Mouse (Mus musculus): ENCODE data around the gene Mknk2. TPM values are rescaled to one million over a fixed set of nuclear protein-coding genes. Genes with fewer than 3 reads are reported as not detected.

The Mknk2 gene
- polyA plus RNA-seq, 1 experiment from 2014 or later: 68.8 TPM

DNA sequence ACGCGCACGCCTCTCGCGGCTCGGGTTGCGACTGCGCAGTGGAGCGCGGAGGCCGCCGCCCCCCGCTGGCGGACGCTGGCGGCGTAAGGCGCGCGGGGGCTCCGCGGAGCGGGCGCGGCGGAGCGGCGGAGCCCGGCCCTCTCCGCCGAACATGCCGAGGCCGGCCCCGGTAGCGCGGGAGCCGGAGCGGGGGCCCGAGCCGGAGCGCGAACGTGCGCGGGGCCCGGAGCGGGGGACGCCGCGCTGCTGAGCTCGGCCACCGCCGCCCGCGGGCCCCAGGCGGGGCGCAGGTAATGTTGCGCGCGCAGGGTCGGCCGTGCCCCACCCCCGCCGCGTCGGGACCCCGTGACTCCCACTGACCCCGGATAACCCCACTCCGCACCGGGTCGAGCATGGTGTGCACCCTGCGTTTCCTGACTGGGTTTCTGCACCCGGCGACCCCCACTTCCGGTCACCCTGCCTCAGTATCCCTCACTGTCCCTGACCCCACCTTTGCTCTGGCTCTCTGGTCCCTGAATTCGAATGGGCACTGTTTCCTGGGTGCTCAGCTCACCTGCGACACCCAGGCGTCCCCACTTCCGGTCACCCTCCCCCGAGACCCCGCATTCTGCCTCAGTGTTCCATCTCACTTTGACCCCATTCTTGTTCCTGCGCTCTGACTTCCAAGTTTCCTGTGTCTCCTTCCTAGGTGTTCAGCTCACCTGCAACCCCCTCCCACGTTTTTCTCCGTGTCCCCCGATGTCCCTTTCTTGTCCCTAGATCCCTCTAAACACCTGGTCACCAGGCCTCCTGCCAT, 55.1 kb downstream of the Mknk2 start, which contains the start of gene Csnk1g2:
Csnk1g2 (plus strand) TSS at position 178 of the 796 bp plus-strand sequence.
- under 1% methylated on average over 70 of the region's 85 CpGs for WGBS
- Histone ChIP-seq H3K4me2 (replicated peaks) (peak within 1 kb of the TSS; percentile 90), H3K27ac (peak within 1 kb of the TSS; percentile 96), H3K36me3 (no peaks in the 10 kb centered on the region), H3K4me1 (replicated peaks) (peaks cover 43% of the 10 kb centered on the region), H3K9me3 (no peaks in the 10 kb centered on the region), H3K4me3 (replicated peaks) (peak within 1 kb of the TSS; percentile 88), H3K9ac (peak within 1 kb of the TSS; percentile 82), H3K27me3 (replicated peaks) (no peaks in the 10 kb centered on the region)
- peak; percentile 84 for ATAC-seq

DNA sequence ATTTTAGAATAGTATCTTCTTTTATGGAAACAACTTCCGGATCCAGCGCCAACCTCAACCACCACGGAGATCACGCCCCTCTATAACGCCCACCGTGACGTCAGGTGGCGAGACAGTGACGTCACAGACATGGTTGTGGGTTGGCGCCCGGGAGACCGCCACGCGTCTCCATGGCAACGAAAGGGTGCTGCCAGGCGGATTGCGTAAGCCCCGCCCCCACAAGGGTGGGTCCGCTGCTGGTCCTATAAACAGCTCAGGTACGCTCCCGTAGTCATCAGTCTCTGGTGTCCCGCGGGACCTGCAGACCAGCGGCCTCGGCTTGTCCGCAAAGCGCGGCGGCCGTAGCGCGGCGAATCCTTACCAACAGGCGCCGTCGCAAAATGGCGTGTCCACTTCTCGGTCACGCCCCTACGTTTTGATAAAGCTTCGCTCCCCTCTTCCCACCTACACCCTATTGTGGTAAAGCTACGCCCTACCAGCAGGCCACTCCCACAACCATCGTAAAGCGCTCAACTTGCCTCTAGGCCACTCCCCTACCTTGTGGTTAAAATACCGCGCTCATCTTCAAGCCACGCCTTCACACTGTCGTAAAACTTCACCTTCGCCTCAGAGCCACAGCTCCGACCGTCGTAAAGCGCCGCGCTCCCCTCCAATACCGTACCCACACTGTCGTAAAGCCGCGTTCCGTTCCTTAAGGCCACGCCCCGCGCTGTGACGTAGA, 55.8 kb downstream of the Mknk2 start:
- under 1% methylated on average over 64 of the region's 64 CpGs for WGBS
- Histone ChIP-seq H3K36me3 (no peaks in the 10 kb centered on the region), H3K27ac (peak overlapping the region; percentile 96), H3K4me1 (replicated peaks) (peaks cover 36% of the 10 kb centered on the region), H3K4me3 (replicated peaks) (peak overlapping the region; percentile 88), H3K9me3 (no peaks in the 10 kb centered on the region), H3K9ac (peak overlapping the region; percentile 82), H3K4me2 (replicated peaks) (peak overlapping the region; percentile 77), H3K27me3 (replicated peaks) (no peaks in the 10 kb centered on the region)
- peak; percentile 97 for ATAC-seq

DNA sequence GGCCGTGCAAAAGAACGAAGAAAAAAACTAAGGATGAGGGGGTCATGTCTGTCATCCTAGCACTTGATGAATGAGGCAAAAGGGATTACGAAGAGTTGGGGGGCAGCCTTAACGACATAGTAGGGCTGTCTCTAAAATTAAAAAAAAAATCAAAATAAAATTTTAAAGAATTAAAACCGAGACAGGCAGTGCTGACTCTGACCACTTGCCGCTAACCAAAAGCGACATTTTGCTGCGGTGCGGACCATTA, 56.3 kb downstream of the Mknk2 start:
- H3K4me3 ChIP-seq (replicated peaks): peak overlapping the region; percentile 88
- H3K27ac ChIP-seq: peak overlapping the region; percentile 96
- H3K9ac ChIP-seq: peak overlapping the region; percentile 51
- H3K4me1 ChIP-seq (replicated peaks): peaks cover 35% of the 10 kb centered on the region
- no peaks in the 10 kb centered on the region for H3K36me3 ChIP-seq
- H3K9me3 ChIP-seq: no peaks in the 10 kb centered on the region
- no peaks in the 10 kb centered on the region for H3K27me3 ChIP-seq (replicated peaks)
- 1% methylated on average over 9 of the region's 9 CpGs for WGBS
- no peak for ATAC-seq
- H3K4me2 ChIP-seq (replicated peaks): peak overlapping the region; percentile 77

DNA sequence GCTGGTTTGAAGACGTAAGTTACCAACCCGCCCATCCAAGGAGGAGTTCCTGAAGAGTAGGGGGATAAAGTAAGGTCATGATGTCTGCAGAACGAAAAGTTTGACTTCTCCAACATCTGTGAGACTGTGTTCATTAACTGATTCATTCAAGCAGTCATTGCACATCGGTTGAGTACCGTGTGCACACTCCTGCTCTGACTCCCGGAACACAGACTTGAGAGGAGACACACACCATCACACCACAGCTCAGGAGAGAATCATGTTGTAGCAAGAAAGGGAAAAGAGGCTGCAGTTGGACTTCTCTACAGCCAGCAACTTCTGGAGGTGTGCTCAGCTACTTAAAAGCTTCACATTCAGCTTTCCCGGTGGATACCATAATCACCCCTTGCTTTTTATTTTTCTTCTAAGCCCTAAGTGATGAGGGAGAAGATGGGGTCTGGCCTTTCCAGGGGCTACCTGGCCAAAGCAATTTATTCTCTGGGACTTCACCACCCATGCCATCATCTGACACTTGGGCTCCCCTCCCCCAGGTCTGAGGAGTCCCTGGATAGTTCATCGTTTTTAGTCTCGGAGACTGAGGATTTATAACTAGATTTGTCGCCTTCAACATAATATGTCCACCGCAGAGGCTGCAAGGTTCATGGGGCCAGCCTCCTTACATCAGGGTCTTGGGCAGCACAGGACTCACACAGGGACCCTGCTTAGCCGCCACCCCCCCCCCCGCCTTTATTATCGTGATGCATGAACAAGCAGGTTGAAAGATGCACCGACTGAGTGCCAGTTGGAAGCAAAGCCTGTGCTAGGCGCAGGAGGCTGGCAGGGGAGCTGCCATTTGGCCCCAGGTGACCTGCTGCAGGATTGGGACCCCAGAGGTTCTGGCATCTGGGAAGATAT, 56.9 kb downstream of the Mknk2 start:
- H3K9ac ChIP-seq: peak overlapping the region; percentile 51
- H3K27ac ChIP-seq: peak overlapping the region; percentile 96
- no peaks in the 10 kb centered on the region for H3K27me3 ChIP-seq (replicated peaks)
- peak overlapping the region; percentile 77 for H3K4me2 ChIP-seq (replicated peaks)
- no peak for ATAC-seq
- no peaks in the 10 kb centered on the region for H3K36me3 ChIP-seq
- 49% methylated on average over 16 of the region's 16 CpGs for WGBS
- H3K4me3 ChIP-seq (replicated peaks): peak overlapping the region; percentile 88
- peaks cover 29% of the 10 kb centered on the region for H3K4me1 ChIP-seq (replicated peaks)
- H3K9me3 ChIP-seq: no peaks in the 10 kb centered on the region

DNA sequence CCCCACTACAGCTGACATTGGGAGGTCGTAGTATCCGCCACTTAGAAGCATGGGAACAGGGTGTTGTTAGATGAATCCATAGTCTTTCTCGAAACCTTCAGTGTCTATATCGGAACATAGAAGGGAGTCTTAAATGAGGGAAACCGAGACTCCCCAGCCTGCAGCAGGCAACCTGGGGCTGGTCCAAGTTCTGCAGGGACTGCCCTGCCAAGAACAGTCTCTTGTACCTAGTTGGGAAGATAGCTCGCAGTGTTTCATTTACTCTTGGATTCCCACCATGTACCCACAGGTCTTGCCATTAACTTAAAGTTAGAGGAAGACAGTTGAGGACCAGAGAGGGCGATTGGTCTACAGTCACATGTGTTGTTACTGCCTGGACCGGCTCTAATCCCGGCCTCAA, 57.5 kb downstream of the Mknk2 start:
- no peak for ATAC-seq

DNA sequence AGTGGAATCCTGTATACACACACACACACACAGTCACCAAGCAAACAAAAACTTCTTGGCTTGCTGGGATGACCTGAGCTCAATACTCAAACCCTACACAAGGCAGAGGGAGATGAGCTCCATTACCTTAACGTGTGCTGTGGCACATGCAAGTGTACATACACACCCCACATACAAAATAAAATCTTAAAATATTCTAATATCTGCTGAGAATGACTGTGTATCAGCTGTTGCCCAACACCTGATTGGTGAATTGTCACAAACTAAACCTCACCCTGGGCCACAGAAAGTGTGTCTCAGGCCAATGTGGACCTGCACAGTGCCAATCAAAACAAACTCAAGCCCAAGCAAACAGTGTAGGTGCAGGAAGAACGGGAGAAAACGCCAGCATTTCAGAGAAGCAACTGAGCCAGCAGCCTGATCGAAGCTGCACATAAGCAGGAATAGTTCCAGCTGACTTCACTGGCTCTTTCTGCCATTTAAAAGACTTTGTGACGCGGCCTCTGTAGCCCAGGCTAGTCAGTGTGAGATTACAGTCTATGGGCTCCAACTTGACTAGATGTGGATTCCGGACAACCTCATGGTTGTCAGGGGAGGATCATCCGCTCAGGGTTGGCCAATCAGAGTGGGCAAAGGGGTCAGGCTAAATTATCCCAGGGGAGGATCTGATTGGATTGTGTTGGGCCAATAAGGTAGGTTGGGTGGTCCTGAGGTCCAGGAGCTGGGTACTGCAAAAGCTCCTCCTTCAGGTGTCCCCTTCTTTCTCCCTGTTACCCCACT, 58.3 kb downstream of the Mknk2 start:
- H3K4me1 ChIP-seq (replicated peaks): peaks cover 18% of the 10 kb centered on the region
- H3K4me3 ChIP-seq (replicated peaks): no peak overlapping the region
- H3K9me3 ChIP-seq: no peaks in the 10 kb centered on the region
- H3K27me3 ChIP-seq (replicated peaks): no peaks in the 10 kb centered on the region
- ATAC-seq: no peak
- 37% methylated on average over 8 of the region's 8 CpGs for WGBS
- H3K36me3 ChIP-seq: peaks cover 14% of the 10 kb centered on the region
- H3K27ac ChIP-seq: no peak overlapping the region
- H3K4me2 ChIP-seq (replicated peaks): no peak overlapping the region
- H3K9ac ChIP-seq: no peak overlapping the region

More for the DNA sequence above, 57.5 kb downstream of the Mknk2 start:
- Histone ChIP-seq H3K36me3 (peaks cover 7% of the 10 kb centered on the region; the same call in 1 of the 2 replicates), H3K4me3 (replicated peaks) (no peak overlapping the region), H3K9me3 (no peaks in the 10 kb centered on the region), H3K9ac (no peak overlapping the region), H3K4me2 (replicated peaks) (no peak overlapping the region), H3K4me1 (replicated peaks) (peaks cover 24% of the 10 kb centered on the region), H3K27ac (no peak overlapping the region), H3K27me3 (replicated peaks) (no peaks in the 10 kb centered on the region)
- WGBS: 85% methylated on average over 9 of the region's 9 CpGs

DNA sequence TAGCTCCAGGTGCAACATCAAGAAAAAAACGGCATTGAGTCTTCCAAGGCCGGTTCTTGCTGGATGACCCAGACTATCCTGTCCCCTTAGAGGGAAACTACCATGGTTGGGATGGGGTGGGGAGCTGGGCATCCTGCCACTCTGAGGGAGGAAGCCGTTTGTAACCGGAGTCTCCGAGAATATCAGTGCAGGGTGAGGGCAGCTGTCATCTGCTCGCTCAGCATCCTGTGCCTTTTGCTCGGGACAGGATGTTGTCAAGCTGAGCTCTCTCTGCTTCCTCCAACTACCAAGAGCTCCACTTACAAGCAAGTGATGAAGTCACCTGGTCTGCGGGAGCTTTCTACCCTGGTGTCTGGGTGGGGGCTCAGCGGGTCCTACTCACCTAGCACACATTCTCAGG, 59.7 kb downstream of the Mknk2 start:
- peaks cover 5% of the 10 kb centered on the region; the same call in 1 of the 2 replicates for H3K4me1 ChIP-seq (replicated peaks)
- H3K9me3 ChIP-seq: no peaks in the 10 kb centered on the region
- no peak for ATAC-seq
- H3K4me3 ChIP-seq (replicated peaks): no peak overlapping the region
- H3K27me3 ChIP-seq (replicated peaks): no peaks in the 10 kb centered on the region
- H3K9ac ChIP-seq: no peak overlapping the region
- H3K27ac ChIP-seq: no peak overlapping the region
- H3K36me3 ChIP-seq: peaks cover 26% of the 10 kb centered on the region
- no peak overlapping the region for H3K4me2 ChIP-seq (replicated peaks)
- WGBS: 68% methylated on average over 9 of the region's 9 CpGs

Other genes with a start within 250 kb of the Mknk2 start
- 91.7 and 94.2 TPM in 2 replicates for gene Tcf3, start 244.5 kb downstream of the Mknk2 start, polyA plus RNA-seq (2015; fragmentation: Nextera tagmentation; extraction: Ambion mirVana)
- 0.06 and 0.10 TPM in 2 replicates for gene Onecut3, start 183.3 kb downstream of the Mknk2 start, polyA plus RNA-seq (2015; fragmentation: Nextera tagmentation; extraction: Ambion mirVana)
- gene Atp8b3, start 139.0 kb downstream of the Mknk2 start, polyA plus RNA-seq (2015; fragmentation: Nextera tagmentation; extraction: Ambion mirVana): 0.09 and 0.19 TPM in 2 replicates
- gene Rexo1, start 116.6 kb downstream of the Mknk2 start, polyA plus RNA-seq (2015; fragmentation: Nextera tagmentation; extraction: Ambion mirVana): 23.6 and 25.0 TPM in 2 replicates
- 8.3 TPM in 2 replicates for gene Klf16, start 100.8 kb downstream of the Mknk2 start, polyA plus RNA-seq (2015; fragmentation: Nextera tagmentation; extraction: Ambion mirVana)
- 95.7 and 101 TPM in 2 replicates for gene Abhd17a, start 87.8 kb downstream of the Mknk2 start, polyA plus RNA-seq (2015; fragmentation: Nextera tagmentation; extraction: Ambion mirVana)
- gene Scamp4, start 75.2 kb downstream of the Mknk2 start, polyA plus RNA-seq (2015; fragmentation: Nextera tagmentation; extraction: Ambion mirVana): 105 and 114 TPM in 2 replicates
- gene Adat3, start 75.2 kb downstream of the Mknk2 start, polyA plus RNA-seq (2015; fragmentation: Nextera tagmentation; extraction: Ambion mirVana): 6.4 and 6.6 TPM in 2 replicates
- 3.9 and 4.1 TPM in 2 replicates for gene Gm49322, start 72.1 kb downstream of the Mknk2 start, polyA plus RNA-seq (2015; fragmentation: Nextera tagmentation; extraction: Ambion mirVana)
- gene Csnk1g2, start 55.3 kb downstream of the Mknk2 start, polyA plus RNA-seq (2015; fragmentation: Nextera tagmentation; extraction: Ambion mirVana): 134 and 152 TPM in 2 replicates
- 54.9 and 62.4 TPM in 2 replicates for gene Btbd2, start 21.0 kb downstream of the Mknk2 start, polyA plus RNA-seq (2015; fragmentation: Nextera tagmentation; extraction: Ambion mirVana)
- gene Mob3a, start 23.9 kb upstream of the Mknk2 start, polyA plus RNA-seq (2015; fragmentation: Nextera tagmentation; extraction: Ambion mirVana): 40.4 and 43.0 TPM in 2 replicates
- gene Izumo4, start 24.1 kb upstream of the Mknk2 start, polyA plus RNA-seq (2015; fragmentation: Nextera tagmentation; extraction: Ambion mirVana): 22.3 and 26.5 TPM in 2 replicates
- gene Ap3d1, start 64.2 kb upstream of the Mknk2 start, polyA plus RNA-seq (2015; fragmentation: Nextera tagmentation; extraction: Ambion mirVana): 70.5 and 71.4 TPM in 2 replicates
- 12.0 and 14.2 TPM in 2 replicates for gene Dot1l, start 77.1 kb upstream of the Mknk2 start, polyA plus RNA-seq (2015; fragmentation: Nextera tagmentation; extraction: Ambion mirVana)
- 63.7 and 69.7 TPM in 2 replicates for gene Sf3a2, start 120.1 kb upstream of the Mknk2 start, polyA plus RNA-seq (2015; fragmentation: Nextera tagmentation; extraction: Ambion mirVana)
- gene Plekhj1, start 120.5 kb upstream of the Mknk2 start, polyA plus RNA-seq (2015; fragmentation: Nextera tagmentation; extraction: Ambion mirVana): 132 and 133 TPM in 2 replicates
- not detected in 2 replicates for gene Amh, start 127.1 kb upstream of the Mknk2 start, polyA plus RNA-seq (2015; fragmentation: Nextera tagmentation; extraction: Ambion mirVana)
- gene Jsrp1, start 135.4 kb upstream of the Mknk2 start, polyA plus RNA-seq (2015; fragmentation: Nextera tagmentation; extraction: Ambion mirVana): 0.88 and 1.2 TPM in 2 replicates
- gene Oaz1, start 148.5 kb upstream of the Mknk2 start, polyA plus RNA-seq (2015; fragmentation: Nextera tagmentation; extraction: Ambion mirVana): 1,393 and 1,601 TPM in 2 replicates
- 0.05 and 0.09 TPM in 2 replicates for gene Lingo3, start 165.9 kb upstream of the Mknk2 start, polyA plus RNA-seq (2015; fragmentation: Nextera tagmentation; extraction: Ambion mirVana)
- 270 and 286 TPM in 2 replicates for gene Lsm7, start 177.1 kb upstream of the Mknk2 start, polyA plus RNA-seq (2015; fragmentation: Nextera tagmentation; extraction: Ambion mirVana)
- gene Sppl2b, start 177.2 kb upstream of the Mknk2 start, polyA plus RNA-seq (2015; fragmentation: Nextera tagmentation; extraction: Ambion mirVana): 34.8 and 37.8 TPM in 2 replicates
- gene Tmprss9, start 193.7 kb upstream of the Mknk2 start, polyA plus RNA-seq (2015; fragmentation: Nextera tagmentation; extraction: Ambion mirVana): 0.05 TPM in 1 of 2 replicates, not detected in the other
- gene Timm13, start 222.9 kb upstream of the Mknk2 start, polyA plus RNA-seq (2015; fragmentation: Nextera tagmentation; extraction: Ambion mirVana): 363 and 364 TPM in 2 replicates
- gene Lmnb2, start 240.1 kb upstream of the Mknk2 start, polyA plus RNA-seq (2015; fragmentation: Nextera tagmentation; extraction: Ambion mirVana): 41.0 and 42.6 TPM in 2 replicates

All from intestine, embryonic 15.5 days (tissue).